Mouse (Mus musculus): ENCODE results near the gene Irx3. TPM values are rescaled to one million over a fixed set of nuclear protein-coding genes. Genes with fewer than 3 reads are reported as not detected.

Irx3 gene
- polyA plus RNA-seq (2015; fragmentation: Nextera tagmentation; extraction: Ambion mirVana), result 0.37 and 0.41 TPM in 2 replicates

GRCm38 (mm10) chr8:91801839-91802238 is at the start of gene Irx3:
TSS of gene Irx3 (minus strand) at chr8:91802067.

